Mouse (Mus musculus): ENCODE results near the gene Postn. TPM values are rescaled to one million over a fixed set of nuclear protein-coding genes. Genes with fewer than 3 reads are reported as not detected.
A peak's percentile ranks its signal among the peaks of the same experiment; 100 is the strongest.

Postn gene
- 15.0 and 17.9 TPM in 2 replicates for polyA plus RNA-seq (2014; fragmentation: Nextera tagmentation; extraction: Ambion mirVana)

GRCm38 (mm10) chr3:54360897-54361296 is at the start of gene Postn:
Gene Postn (plus strand): TSS chr3:54361109.
- no peak within 1 kb of the TSS for H3K27ac ChIP-seq (ENCODE audit: low read depth, low read length)
- no peaks in the 10 kb centered on the region for H3K36me3 ChIP-seq (ENCODE audit: control insufficient read depth, insufficient read depth, low read length)
- DNase-seq (ENCODE audit: low spot score) (no peak), ATAC-seq (no peak)
- no peak within 1 kb of the TSS for H3K9ac ChIP-seq (ENCODE audit: low read length)
- H3K4me1 ChIP-seq (ENCODE audit: control insufficient read depth, insufficient read depth, low read length), result no peaks in the 10 kb centered on the region
- H3K4me2 ChIP-seq (ENCODE audit: low read length), result no peak within 1 kb of the TSS
- H3K4me3 ChIP-seq (ENCODE audit: low read depth, low read length), result no peak within 1 kb of the TSS
- H3K9me3 ChIP-seq (replicated peaks; ENCODE audit: control insufficient read depth, low read length), result no peaks in the 10 kb centered on the region
- WGBS, result 64% methylated on average over 6 of the region's 6 CpGs
- no peaks in the 10 kb centered on the region for H3K27me3 ChIP-seq (replicated peaks; ENCODE audit: control insufficient read depth, insufficient read depth, low read length)

GRCm38 (mm10) chr3:54314055-54314454 is 46.9 kb upstream of the Postn start:
- no peaks in the 10 kb centered on the region for H3K9me3 ChIP-seq (replicated peaks; ENCODE audit: control insufficient read depth, low read length)

GRCm38 (mm10) chr3:54352891-54353652 is 7.8 kb upstream of the Postn start:
- DNase-seq (ENCODE audit: low spot score), result peak; percentile 62
- no peak overlapping the region for H3K4me2 ChIP-seq (ENCODE audit: low read length)
- 32% methylated on average over 9 of the region's 9 CpGs for WGBS
- no peak overlapping the region for H3K4me3 ChIP-seq (ENCODE audit: low read depth, low read length)
- no peaks in the 10 kb centered on the region for H3K4me1 ChIP-seq (ENCODE audit: control insufficient read depth, insufficient read depth, low read length)
- peak; percentile 48; the same call in 1 of the 2 replicates for ATAC-seq
- H3K9ac ChIP-seq (ENCODE audit: low read length), result no peak overlapping the region
- H3K36me3 ChIP-seq (ENCODE audit: control insufficient read depth, insufficient read depth, low read length), result no peaks in the 10 kb centered on the region
- no peaks in the 10 kb centered on the region for H3K9me3 ChIP-seq (replicated peaks; ENCODE audit: control insufficient read depth, low read length)
- H3K27me3 ChIP-seq (replicated peaks; ENCODE audit: control insufficient read depth, insufficient read depth, low read length), result no peaks in the 10 kb centered on the region
- H3K27ac ChIP-seq (ENCODE audit: low read depth, low read length), result no peak overlapping the region

More at GRCm38 (mm10) chr3:54314055-54314454, 46.9 kb upstream of the Postn start:
- DNase-seq (ENCODE audit: low spot score) (peak; percentile 43), ATAC-seq (no peak)
- Histone ChIP-seq H3K27ac (ENCODE audit: low read depth, low read length) (no peak overlapping the region), H3K9ac (ENCODE audit: low read length) (no peak overlapping the region), H3K4me1 (ENCODE audit: control insufficient read depth, insufficient read depth, low read length) (no peaks in the 10 kb centered on the region), H3K4me2 (ENCODE audit: low read length) (no peak overlapping the region), H3K4me3 (ENCODE audit: low read depth, low read length) (no peak overlapping the region), H3K36me3 (ENCODE audit: control insufficient read depth, insufficient read depth, low read length) (no peaks in the 10 kb centered on the region), H3K27me3 (replicated peaks; ENCODE audit: control insufficient read depth, insufficient read depth, low read length) (no peaks in the 10 kb centered on the region)
- 62% methylated on average over 2 of the region's 2 CpGs for WGBS

GRCm38 (mm10) chr3:54357561-54357960 is 3.3 kb upstream of the Postn start:
- Histone ChIP-seq H3K4me3 (ENCODE audit: low read depth, low read length) (no peak overlapping the region), H3K36me3 (ENCODE audit: control insufficient read depth, insufficient read depth, low read length) (no peaks in the 10 kb centered on the region), H3K27ac (ENCODE audit: low read depth, low read length) (no peak overlapping the region), H3K9me3 (replicated peaks; ENCODE audit: control insufficient read depth, low read length) (no peaks in the 10 kb centered on the region), H3K4me1 (ENCODE audit: control insufficient read depth, insufficient read depth, low read length) (no peaks in the 10 kb centered on the region), H3K27me3 (replicated peaks; ENCODE audit: control insufficient read depth, insufficient read depth, low read length) (no peaks in the 10 kb centered on the region), H3K9ac (ENCODE audit: low read length) (no peak overlapping the region), H3K4me2 (ENCODE audit: low read length) (no peak overlapping the region)
- WGBS, result 72% methylated on average over 3 of the region's 3 CpGs
- peak; percentile 58; the same call in 1 of the 2 replicates for ATAC-seq
- DNase-seq (ENCODE audit: low spot score), result peak; percentile 79

- 74% methylated on average over 15 of the region's 15 CpGs for WGBS
- DNase-seq (ENCODE audit: low spot score) (no peak), ATAC-seq (no peak)
- Histone ChIP-seq H3K4me2 (ENCODE audit: low read length) (no peak overlapping the region), H3K4me3 (ENCODE audit: low read depth, low read length) (no peak overlapping the region), H3K4me1 (ENCODE audit: control insufficient read depth, insufficient read depth, low read length) (no peaks in the 10 kb centered on the region), H3K36me3 (ENCODE audit: control insufficient read depth, insufficient read depth, low read length) (no peaks in the 10 kb centered on the region), H3K9me3 (replicated peaks; ENCODE audit: control insufficient read depth, low read length) (no peaks in the 10 kb centered on the region), H3K27ac (ENCODE audit: low read depth, low read length) (no peak overlapping the region), H3K9ac (ENCODE audit: low read length) (no peak overlapping the region), H3K27me3 (replicated peaks; ENCODE audit: control insufficient read depth, insufficient read depth, low read length) (no peaks in the 10 kb centered on the region)
Observed at GRCm38 (mm10) chr3:54358463-54359189, 2.3 kb upstream of the Postn start.

- ATAC-seq (no peak), DNase-seq (ENCODE audit: low spot score) (no peak)
- no peak overlapping the region for H3K4me2 ChIP-seq (ENCODE audit: low read length)
- no peak overlapping the region for H3K9ac ChIP-seq (ENCODE audit: low read length)
- no peak overlapping the region for H3K4me3 ChIP-seq (ENCODE audit: low read depth, low read length)
- no peaks in the 10 kb centered on the region for H3K4me1 ChIP-seq (ENCODE audit: control insufficient read depth, insufficient read depth, low read length)
- no peaks in the 10 kb centered on the region for H3K27me3 ChIP-seq (replicated peaks; ENCODE audit: control insufficient read depth, insufficient read depth, low read length)
- no peaks in the 10 kb centered on the region for H3K9me3 ChIP-seq (replicated peaks; ENCODE audit: control insufficient read depth, low read length)
- H3K27ac ChIP-seq (ENCODE audit: low read depth, low read length), result no peak overlapping the region
- H3K36me3 ChIP-seq (ENCODE audit: control insufficient read depth, insufficient read depth, low read length), result no peaks in the 10 kb centered on the region
Observed at GRCm38 (mm10) chr3:54361656-54362055, 747 bp downstream of the Postn start.

GRCm38 (mm10) chr3:54371015-54371414 is 10.1 kb downstream of the Postn start:
- no peaks in the 10 kb centered on the region for H3K27me3 ChIP-seq (replicated peaks; ENCODE audit: control insufficient read depth, insufficient read depth, low read length)
- ATAC-seq, result no peak
- H3K4me2 ChIP-seq (ENCODE audit: low read length), result no peak overlapping the region
- H3K9ac ChIP-seq (ENCODE audit: low read length), result no peak overlapping the region
- H3K4me1 ChIP-seq (ENCODE audit: control insufficient read depth, insufficient read depth, low read length), result no peaks in the 10 kb centered on the region
- no peak overlapping the region for H3K27ac ChIP-seq (ENCODE audit: low read depth, low read length)
- H3K36me3 ChIP-seq (ENCODE audit: control insufficient read depth, insufficient read depth, low read length), result no peaks in the 10 kb centered on the region
- DNase-seq (ENCODE audit: low spot score), result no peak
- WGBS, result 87% methylated on average over 1 of the region's 1 CpGs
- no peaks in the 10 kb centered on the region for H3K9me3 ChIP-seq (replicated peaks; ENCODE audit: control insufficient read depth, low read length)
- H3K4me3 ChIP-seq (ENCODE audit: low read depth, low read length), result no peak overlapping the region

- Histone ChIP-seq H3K4me1 (ENCODE audit: control insufficient read depth, insufficient read depth, low read length) (no peaks in the 10 kb centered on the region), H3K9ac (ENCODE audit: low read length) (no peak overlapping the region), H3K27ac (ENCODE audit: low read depth, low read length) (no peak overlapping the region), H3K4me2 (ENCODE audit: low read length) (no peak overlapping the region), H3K36me3 (ENCODE audit: control insufficient read depth, insufficient read depth, low read length) (no peaks in the 10 kb centered on the region), H3K27me3 (replicated peaks; ENCODE audit: control insufficient read depth, insufficient read depth, low read length) (no peaks in the 10 kb centered on the region), H3K4me3 (ENCODE audit: low read depth, low read length) (no peak overlapping the region), H3K9me3 (replicated peaks; ENCODE audit: control insufficient read depth, low read length) (no peaks in the 10 kb centered on the region)
- 37% methylated on average over 6 of the region's 6 CpGs for WGBS
- ATAC-seq (no peak), DNase-seq (ENCODE audit: low spot score) (peak; percentile 37)
Observed at GRCm38 (mm10) chr3:54372625-54373024, 11.7 kb downstream of the Postn start.

GRCm38 (mm10) chr3:54376014-54376413 is 15.1 kb downstream of the Postn start:
- 91% methylated on average over 6 of the region's 6 CpGs for WGBS
- H3K9me3 ChIP-seq (replicated peaks; ENCODE audit: control insufficient read depth, low read length), result no peaks in the 10 kb centered on the region
- H3K4me1 ChIP-seq (ENCODE audit: control insufficient read depth, insufficient read depth, low read length), result no peaks in the 10 kb centered on the region
- no peak overlapping the region for H3K9ac ChIP-seq (ENCODE audit: low read length)
- no peaks in the 10 kb centered on the region for H3K36me3 ChIP-seq (ENCODE audit: control insufficient read depth, insufficient read depth, low read length)
- no peak overlapping the region for H3K27ac ChIP-seq (ENCODE audit: low read depth, low read length)
- no peak for DNase-seq (ENCODE audit: low spot score)
- ATAC-seq, result no peak
- H3K4me2 ChIP-seq (ENCODE audit: low read length), result no peak overlapping the region
- H3K4me3 ChIP-seq (ENCODE audit: low read depth, low read length), result no peak overlapping the region
- H3K27me3 ChIP-seq (replicated peaks; ENCODE audit: control insufficient read depth, insufficient read depth, low read length), result no peaks in the 10 kb centered on the region

Data from forebrain, embryonic 14.5 days (tissue).